Mouse (Mus musculus): ENCODE measurements around the gene Fam170b.

Fam170b gene

DNA sequence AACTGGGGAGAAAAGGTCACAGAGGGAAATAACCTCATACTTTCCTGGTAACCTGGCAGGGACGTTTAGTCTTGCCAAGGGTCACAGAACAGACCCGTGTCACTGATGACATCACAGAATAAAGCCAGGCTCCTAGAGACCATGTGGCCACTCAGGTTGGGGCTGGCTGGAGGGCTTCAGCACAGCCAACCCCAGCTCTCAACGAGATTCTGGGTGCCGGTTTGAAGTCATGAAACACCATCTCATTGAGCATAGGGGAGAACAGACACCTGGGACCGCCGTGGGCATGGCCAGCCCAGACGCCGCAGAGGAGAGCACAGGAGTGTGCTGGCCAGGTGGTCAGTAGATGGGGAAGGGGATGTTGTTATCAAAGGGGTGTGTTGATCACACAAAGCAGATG, at the start of gene Fam170b:
Gene Fam170b (plus strand): TSS at position 116 of the 400 bp plus-strand sequence.
- DNase-seq, result no peak

DNA sequence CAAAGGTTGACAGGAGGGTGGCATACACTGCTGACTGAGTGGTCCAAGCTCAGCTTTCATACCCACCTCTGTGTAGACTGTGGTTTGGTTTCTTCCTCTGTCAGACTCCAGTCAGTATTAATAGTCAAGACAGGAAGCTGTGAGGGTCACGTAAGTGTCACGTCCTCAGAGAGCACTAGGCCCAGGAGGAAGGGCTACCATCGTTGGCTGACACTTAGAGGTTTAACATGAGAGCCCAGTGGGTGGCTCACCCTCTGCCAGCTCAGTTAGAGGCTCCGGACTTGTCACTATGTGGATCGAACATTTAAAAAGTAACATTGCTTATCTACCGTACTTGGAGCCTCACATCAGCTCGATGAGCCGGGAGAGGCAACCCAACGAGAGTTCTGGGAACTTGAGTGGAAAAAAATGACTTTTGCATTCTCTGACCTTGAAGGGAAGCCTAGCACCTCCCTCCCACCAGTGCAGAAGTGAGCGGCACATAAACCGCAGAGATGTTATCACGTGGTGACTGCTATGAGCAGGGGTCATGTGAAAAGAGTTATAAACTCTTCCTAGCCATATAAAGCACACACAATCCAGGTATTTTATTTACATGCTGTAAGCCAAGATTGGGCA, 49.5 kb upstream of the Fam170b start:
- DNase-seq, result no peak

DNA sequence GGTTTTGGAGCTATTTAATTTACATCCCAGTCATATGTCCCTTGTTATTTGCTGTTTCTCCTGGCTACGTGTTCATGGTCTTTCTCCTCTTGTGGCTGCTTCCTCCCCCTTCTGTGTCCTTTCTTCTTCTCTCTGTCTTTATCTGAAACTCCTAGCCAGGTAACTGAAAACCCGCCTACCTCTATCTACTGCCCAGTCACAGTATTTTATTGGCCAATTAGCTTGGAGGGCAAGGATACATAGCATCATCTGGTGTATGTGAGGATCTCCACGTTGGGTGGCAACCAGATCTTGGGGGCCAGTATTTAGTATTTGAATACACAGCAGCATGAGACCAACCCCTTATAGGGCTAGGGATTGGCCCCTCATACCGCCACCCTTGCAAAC, 49.0 kb upstream of the Fam170b start:
- DNase-seq, result no peak

DNA sequence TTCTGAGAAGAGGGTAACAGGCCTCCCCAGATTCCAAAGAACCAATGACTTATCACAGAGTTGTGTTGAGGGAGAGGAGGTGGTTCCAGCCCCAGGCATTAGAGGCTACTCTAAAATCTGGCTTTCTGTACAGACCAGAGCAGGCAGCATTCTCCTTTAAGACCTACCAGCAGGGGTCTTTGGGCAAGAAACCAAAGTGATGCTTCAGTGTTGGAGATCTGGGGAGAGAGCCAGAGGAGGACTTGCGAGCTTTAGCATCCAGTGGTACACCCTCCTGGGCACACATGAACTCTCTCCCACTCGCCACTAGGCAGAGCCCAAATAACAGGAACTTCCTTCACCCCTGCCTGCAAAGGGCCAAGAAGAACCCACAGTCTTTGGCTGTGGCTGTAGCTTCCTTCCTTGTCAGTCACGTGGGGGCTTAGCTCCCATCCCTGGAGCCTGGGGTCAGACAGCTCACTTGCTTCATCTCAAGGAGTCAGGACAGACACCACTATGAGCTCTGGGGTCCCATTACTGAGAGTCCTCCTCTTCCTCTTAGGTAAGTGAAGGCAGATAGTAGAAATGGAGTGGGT, 48.1 kb upstream of the Fam170b start, which contains the start of gene Tmem273:
Gene Tmem273 (plus strand): TSS at position 408 of the 575 bp plus-strand sequence.
- DNase-seq, result no peak

DNA sequence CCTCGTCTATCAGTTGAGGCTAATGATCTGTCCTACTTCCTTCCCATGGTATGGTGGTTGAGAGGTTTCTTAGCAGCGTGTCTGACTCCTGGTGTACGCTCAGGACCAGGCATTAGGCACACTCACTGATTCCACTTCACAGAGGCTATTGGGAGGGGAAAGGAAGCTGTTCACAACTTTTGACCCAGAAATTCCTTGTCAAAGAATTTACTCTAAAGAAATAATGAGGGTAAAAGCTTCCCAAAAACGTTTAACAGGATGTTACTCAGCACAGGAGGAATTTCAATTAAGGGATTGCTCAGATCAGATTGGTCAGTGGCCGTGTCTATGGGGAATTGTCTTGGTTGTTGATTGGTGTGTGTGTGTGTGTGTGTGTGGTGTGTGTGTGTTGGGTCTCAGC, 46.1 kb upstream of the Fam170b start:
- DNase-seq, result no peak

- no peak for DNase-seq
These were observed 37.4 kb upstream of the Fam170b start for GRCm38 (mm10) chr14:32796375-32796774.

DNA sequence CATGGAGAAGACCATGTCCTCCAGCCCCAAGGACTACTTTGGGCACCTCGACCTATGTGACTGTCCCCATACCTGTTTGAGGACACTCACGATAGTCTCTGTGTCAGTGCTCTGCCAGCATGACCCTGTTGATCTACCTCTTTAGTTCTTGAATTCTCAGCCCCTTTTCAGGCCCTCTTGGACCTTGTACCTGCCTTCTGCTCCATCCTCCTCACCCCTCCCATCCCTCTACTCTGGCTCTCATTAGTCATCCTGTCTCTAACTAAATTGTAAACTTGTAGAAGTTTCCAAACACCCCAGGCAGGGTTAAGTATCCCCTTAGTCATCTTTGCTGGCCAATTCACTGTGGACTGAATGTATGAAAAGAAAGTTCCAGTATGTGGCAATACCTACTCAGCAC, 36.0 kb upstream of the Fam170b start:
- no peak for DNase-seq

DNA sequence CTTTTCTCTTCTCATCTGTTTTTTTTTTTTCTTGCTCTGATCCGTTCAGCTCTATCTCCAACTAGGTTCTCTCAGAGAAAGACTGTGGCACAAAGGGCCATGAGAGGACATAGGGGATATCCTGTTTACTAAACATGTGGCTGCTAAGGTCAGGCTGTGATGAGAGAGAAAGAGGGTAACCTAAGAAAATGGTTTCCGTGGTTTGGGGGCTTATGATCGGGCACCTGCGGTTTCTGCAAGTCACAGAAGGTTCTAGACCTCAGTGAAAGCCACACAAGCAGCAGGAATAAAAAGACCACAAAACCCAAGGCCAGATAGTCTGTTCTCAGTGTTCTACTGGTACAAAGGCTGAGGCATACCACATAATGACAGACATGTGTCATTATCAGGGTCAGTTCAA, 35.4 kb upstream of the Fam170b start:
- no peak for DNase-seq

DNA sequence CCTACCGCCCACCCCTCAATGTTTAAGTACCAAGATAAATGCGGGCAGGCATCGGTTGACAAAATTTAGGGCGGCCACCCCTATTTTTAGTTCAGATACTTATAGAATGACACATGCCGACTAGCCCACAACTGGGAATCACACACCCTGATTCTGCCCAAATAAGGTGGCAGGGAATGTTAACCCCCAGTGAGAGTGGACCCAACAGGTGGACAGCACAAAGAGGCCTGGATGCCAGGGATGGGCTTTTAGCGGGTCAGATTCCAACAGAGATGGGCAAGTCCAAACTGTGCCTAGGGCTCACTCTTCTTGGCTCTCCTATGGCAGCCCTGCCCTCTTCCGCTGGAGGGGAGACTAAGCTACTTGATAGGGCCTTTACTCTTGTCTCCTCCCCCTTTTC, 33.7 kb upstream of the Fam170b start:
- DNase-seq, result no peak

DNA sequence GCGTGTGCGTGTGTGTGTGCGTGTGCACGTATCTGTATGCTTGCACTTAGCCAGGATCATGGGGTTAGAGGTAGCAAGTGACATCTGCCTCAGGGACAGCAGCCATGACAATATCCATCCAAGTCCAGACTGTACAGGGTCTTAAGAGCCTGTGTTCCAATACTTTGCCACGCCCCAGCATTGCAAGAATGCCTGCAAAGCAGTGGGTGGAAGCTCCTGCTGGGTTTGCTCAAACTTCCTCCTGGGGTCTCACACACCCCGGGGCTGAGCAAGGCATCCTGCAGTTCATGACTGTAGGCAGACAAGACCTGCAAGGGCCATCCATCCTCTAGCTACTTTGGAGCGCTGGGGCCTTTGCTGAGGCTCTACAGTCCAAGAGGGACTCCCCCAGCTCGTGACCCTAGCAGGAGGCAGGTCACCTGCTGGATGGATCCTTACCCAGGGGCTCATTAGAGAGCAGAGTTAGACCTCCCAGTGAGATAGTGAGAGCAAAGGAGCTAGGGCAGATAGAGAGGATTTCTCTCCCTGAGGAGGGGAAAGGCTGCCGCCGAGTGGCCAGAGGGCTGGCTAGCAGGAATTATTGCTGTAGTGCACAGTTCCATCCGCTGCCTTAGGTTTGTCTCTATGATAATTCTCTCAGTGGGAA, 32.6 kb upstream of the Fam170b start:
- no peak for DNase-seq

- no peak for DNase-seq
These were observed 32.1 kb upstream of the Fam170b start for GRCm38 (mm10) chr14:32801662-32802024.

GRCm38 (mm10) chr14:32810111-32810510, 23.7 kb upstream of the Fam170b start:
- DNase-seq, result no peak

DNA sequence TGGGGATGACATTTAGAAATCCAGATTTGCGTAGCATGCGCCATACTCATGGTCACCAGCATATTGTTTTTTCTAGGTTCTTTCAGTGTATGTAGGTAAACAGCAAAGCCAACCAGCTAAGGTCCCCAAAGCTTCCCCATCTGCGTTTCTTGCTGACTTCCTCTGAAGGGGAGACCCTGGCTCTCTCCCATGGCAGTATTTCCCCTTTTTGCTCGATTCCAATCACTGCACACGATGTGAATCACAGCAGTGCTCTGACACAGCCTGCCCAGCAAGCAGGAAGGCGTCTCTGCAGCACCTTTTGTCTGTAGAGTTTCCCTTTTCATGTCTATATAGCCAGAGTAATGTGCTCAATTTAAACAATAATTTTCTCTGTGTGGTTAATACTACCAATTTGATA, 21.3 kb upstream of the Fam170b start:
- DNase-seq, result no peak

- DNase-seq, result no peak
These were observed 18.8 kb upstream of the Fam170b start for GRCm38 (mm10) chr14:32814961-32815360.

DNA sequence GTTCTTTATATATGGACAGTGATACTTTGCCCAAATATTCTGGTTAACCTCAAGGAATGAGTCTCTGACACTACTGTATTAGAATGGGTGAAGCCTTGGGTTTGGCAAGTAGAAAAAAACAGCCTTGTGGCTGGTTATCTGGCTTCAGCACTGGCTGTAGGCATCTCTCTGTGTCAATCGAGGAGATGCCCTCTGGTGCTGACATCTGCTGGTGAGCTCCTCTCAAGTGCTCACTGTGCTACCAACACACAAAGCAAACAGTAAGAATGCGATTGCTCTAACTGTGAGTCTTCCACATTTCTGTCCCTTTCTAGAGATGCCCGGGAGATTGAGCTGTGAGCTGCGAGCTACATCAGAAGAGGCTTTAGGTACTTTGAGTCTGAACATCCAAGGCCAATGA, 17.2 kb upstream of the Fam170b start:
- DNase-seq, result no peak

DNA sequence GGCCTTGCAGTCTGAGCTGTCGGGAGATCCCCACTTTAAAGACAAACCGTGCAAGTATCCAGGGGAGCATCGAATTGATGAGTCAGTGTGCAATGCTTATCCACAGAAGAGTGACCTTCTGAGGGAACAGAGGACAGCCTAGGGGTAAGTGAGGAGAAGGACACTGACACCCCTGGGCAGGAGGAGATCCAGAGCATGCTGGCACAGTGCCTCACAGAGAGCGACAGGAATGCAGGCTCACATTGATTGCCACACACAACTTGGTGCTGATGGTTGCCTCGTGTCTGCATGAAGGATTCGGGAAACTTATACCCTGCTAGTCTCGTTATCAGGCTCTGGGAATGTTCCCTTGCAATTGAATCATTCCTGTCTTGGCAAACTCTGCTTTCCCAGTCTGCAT, 16.5 kb upstream of the Fam170b start:
- DNase-seq, result no peak

- DNase-seq, result no peak
These were observed 14.5 kb upstream of the Fam170b start for GRCm38 (mm10) chr14:32819297-32819696.

DNA sequence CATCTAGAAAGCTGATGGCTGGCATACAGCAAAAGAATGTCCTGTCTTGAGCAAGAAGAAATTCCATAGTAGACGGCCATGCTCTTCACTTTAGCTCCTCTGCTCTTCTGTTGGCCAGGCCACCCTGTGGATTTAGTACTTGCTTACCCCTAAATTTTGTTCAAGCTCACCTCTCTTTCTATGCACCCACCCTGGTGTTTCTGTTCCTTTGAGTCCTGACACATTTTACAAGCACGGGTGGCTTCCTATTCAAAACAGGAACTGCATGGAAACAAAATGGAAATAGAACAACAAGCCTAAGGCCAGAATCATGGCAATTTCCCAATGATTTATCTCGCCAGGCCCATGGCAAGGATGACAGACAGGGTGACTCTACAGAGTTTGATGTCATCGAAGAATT, 10.9 kb upstream of the Fam170b start:
- no peak for DNase-seq

- no peak for DNase-seq
These were observed 9.9 kb upstream of the Fam170b start for GRCm38 (mm10) chr14:32823861-32824260.

- no peak for DNase-seq
These were observed 9.3 kb upstream of the Fam170b start for GRCm38 (mm10) chr14:32824267-32825150.

DNA sequence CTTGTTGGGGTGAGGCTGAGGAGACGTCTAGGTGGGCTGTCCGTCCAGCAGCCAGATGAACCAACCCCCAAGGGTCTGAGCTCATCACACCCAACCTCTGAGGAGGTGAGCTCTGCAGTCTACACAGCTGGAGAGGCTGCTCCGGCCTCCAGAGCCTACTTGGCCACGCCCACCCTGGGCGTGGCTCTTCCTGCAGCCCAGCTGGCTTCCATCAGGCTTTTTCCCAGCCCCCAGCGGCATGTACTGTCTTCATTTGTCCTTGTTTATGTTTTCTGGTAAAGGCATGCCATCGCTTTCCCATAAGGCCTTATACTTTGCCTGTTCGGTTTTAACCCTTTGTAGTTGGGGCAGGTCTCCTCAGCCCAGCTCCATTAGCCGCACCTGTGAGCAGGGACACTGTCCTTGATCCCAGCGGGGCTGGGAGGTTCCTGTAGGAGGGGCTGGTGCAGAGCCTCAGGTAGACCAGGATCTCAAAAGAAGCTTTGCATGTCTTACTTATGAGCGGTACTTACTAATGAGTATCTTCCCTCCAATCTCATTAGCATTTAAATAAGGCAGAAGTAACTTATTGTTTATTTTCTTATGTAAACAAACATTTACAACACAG, 8.2 kb upstream of the Fam170b start:
- no peak for DNase-seq

DNA sequence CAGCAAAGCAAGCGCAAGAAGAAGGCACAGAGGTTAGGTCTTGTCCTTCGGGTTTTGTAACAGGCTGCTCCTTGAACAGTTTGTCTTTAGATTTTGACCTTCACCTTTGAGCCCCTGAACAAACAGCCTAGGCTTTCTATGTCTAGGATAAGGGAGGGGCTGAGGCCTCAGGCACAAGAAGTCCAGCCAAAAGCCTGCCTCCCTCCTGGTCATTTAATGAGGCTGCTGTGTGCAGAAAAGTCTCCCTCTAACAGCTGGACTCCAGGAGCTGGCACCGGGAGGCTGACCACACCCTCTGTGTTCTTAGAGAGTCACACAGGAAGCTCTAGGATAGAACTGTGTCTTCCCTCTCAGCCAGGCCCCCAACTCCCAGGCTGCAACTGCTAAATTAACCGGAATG, 6.6 kb upstream of the Fam170b start:
- no peak for DNase-seq

GRCm38 (mm10) chr14:32827994-32828650, 5.6 kb upstream of the Fam170b start:
- no peak for DNase-seq

Data from cerebellum, adult 9-11 months (tissue).